Mouse (Mus musculus) small intestine, adult 2 months (tissue): ENCODE measurements around the gene Tro.

Experiments
- CTCF ChIP-seq: fragments of 200-500 bp; IDR thresholded peaks from 2 replicates; pipeline ENCODE4 v1.5.1; 2012; ENCODE audit warnings: low read depth, mild to moderate bottlenecking, control low read depth, inconsistent platforms, low read length, moderate library complexity, mixed read lengths; ENCODE audit not compliant: insufficient replicate concordance, insufficient read length; ENCODE audit errors: extremely low read depth
- POLR2A ChIP-seq: fragments of 200-500 bp; IDR thresholded peaks from 2 replicates; pipeline ENCODE4 v1.6.1; 2012; ENCODE audit warnings: low read depth, mild to moderate bottlenecking, control low read depth, inconsistent platforms, low read length, moderate library complexity

DNA sequence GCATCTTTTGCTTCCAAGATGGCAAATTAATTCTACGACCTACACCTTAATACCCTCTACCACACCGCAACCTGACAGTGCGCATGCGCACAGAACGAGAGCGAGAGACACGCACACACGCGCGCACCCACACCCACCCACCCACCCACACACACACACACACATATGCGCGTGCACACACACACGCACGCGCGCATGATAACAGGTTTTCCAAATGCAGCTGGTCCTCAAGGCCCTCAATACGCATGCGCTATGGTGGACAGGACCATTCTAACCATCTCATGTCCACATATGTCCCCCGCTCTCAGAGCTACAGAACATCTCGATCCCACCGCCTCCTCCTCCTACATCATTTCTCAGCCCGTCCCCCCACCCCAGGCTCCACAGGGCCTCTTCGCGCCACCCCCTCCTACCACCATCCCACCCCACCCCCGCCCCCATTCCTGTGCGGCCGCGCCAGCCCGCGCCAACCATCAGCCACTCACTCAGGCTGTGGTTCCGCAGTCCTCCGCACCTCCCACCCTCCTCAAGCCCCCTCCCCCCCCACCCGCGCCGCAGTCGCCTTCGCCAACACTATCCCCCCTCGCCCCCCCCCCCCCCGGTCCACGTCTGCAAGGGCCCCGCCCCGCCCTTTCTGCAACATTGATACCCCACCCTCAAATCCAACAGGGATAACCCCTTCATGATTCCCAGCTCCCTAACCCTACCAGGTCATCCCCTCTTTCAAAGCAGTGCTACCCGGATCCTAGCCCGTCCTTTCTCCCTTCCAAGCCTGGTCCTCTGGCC, 1.1 kb downstream of the Tro start:
- no peak for TF ChIP-seq POLR2A
- TF ChIP-seq CTCF = no peak
